Mouse (Mus musculus) lung, postnatal 0 days (tissue): ENCODE data around the gene Rapgef2. TPM values are rescaled to one million over a fixed set of nuclear protein-coding genes. Genes with fewer than 3 reads are reported as not detected.
A peak's percentile ranks its signal among the peaks of the same experiment; 100 is the strongest.
"Not testable (repeated sequence)": the region's sequence is repeated elsewhere in the genome, so short reads cannot be mapped to it uniquely, and the experiment has no call there.

ENCODE experiments used
- ATAC-seq: fragments of 200-750 bp; cut with Nextera tagmentation; 2 replicates; pipeline ENCODE4 v1.8.0; 2017; ENCODE audit warnings: moderate library complexity
- DNase-seq: peaks from one replicate; pipeline ENCODE4 v3.0.0-alpha.2; 2016; ENCODE audit warnings: low spot score
- H3K27ac ChIP-seq: fragments of 300-500 bp; sonication (generic); 2 replicates; pipeline ENCODE4 v1.5.1; 2014; ENCODE audit warnings: antibody characterized with exemption, mild to moderate bottlenecking, low read length, mixed read lengths
- H3K27me3 ChIP-seq: fragments of 300-500 bp; sonication (generic); replicated peaks from 2 replicates; pipeline ENCODE4 v1.6.1; 2014; ENCODE audit warnings: low read length, mixed read lengths; ENCODE audit not compliant: insufficient read depth
- H3K36me3 ChIP-seq: fragments of 300-500 bp; sonication (generic); 2 replicates; pipeline ENCODE4 v1.6.1; 2014; ENCODE audit warnings: low read length, mixed read lengths; ENCODE audit not compliant: insufficient read depth
- H3K4me1 ChIP-seq: fragments of 300-500 bp; sonication (generic); 2 replicates; pipeline ENCODE4 v1.6.1; 2014; ENCODE audit warnings: antibody characterized with exemption, low read depth, low read length, mixed read lengths; ENCODE audit not compliant: insufficient read depth
- H3K4me2 ChIP-seq: fragments of 300-500 bp; sonication (generic); replicated peaks from 2 replicates; pipeline ENCODE4 v1.6.1; 2014; ENCODE audit warnings: low read depth, mild to moderate bottlenecking, low read length, moderate library complexity, mixed read lengths
- H3K4me3 ChIP-seq: fragments of 300-500 bp; sonication (generic); 2 replicates; pipeline ENCODE4 v1.5.1; 2014; ENCODE audit warnings: low read depth, low read length
- H3K9ac ChIP-seq: fragments of 300-500 bp; sonication (generic); replicated peaks from 2 replicates; pipeline ENCODE4 v1.6.1; 2014; ENCODE audit warnings: low read depth, mild to moderate bottlenecking
- H3K9me3 ChIP-seq: fragments of 300-500 bp; sonication (generic); 2 replicates; pipeline ENCODE4 v1.6.1; 2016; ENCODE audit warnings: low read length, mixed read lengths
- CTCF ChIP-seq: IDR thresholded peaks from 2 replicates; pipeline ENCODE4 v1.5.1; 2016; ENCODE audit warnings: antibody characterized with exemption, mild to moderate bottlenecking
- EP300 ChIP-seq: IDR thresholded peaks from 2 replicates; pipeline ENCODE4 v1.6.1; 2016; ENCODE audit warnings: antibody characterized with exemption, mild to moderate bottlenecking, control low read depth
- WGBS: fragments of 180-500 bp; shearing (Covaris S2); extraction: QIAGEN DNeasy Blood & Tissue Kit; methylation state at CpG from one replicate; pipeline ENCODE4 v1.1.7; 2014; 5-methylcytosine and 5-hydroxymethylcytosine counted together
- polyA plus RNA-seq: library from polyadenylated mRNA; unstranded; fragments of >200 nt; fragmentation: Nextera tagmentation; extraction: Ambion mirVana; gene quantifications from 2 replicates; pipeline ENCODE4 v1.2.1, GENCODE M21; 2015

Gene Rapgef2
- polyA plus RNA-seq, 1 experiment from 2014 or later: 5.8 TPM

DNA sequence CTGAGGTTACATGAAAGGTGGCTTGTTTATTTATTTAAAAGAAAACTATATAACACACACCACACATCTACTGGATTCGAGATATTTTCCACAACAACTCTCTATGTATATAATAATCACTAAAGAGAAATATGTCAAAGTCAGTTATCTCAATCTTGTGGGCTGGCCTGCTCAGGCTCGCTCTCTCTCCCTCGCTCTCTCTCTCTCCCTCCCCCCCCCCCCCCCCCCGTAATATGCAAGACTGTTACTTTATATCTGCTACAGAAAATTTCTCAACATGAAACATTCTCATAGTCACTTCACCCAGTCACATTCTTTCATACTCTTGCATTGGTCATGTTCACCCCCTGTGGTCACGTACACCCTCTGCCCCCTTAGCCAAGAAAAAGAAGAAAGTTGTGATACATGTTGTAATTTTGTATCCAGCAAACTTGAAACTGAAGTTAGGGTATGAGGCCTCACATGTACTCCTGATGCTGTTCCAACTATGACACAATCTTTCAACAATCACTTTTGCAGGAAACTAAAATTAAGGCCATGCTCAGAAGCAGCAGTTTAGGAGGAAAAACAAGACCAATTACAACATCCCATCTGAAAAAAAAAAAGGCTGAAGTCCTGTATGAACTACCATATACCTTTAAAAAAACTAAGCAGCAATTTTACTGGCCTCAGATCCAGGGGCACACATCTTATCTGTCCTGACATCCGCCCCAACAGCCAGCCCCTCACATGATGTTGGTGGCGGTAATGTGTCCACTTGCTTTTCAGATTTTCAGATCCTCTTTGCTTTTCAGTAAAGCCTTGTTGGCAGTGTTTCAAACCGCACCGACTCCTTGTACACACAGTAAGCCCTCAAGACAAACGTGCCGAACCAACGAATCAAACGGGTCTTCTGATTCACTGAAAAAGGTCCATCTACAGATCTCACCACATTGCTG lies 52.6 kb downstream of the Rapgef2 start:
- H3K27me3 ChIP-seq: no peaks in the 10 kb centered on the region
- no peaks in the 10 kb centered on the region for H3K9me3 ChIP-seq
- no peaks in the 10 kb centered on the region for H3K36me3 ChIP-seq
- TF ChIP-seq CTCF: no peak
- TF ChIP-seq EP300: 0 out of 2 replicates have a peak, but pooled peaks have one; percentile 9
- peak overlapping the region; percentile 23; the same call in 1 of the 2 replicates for H3K4me2 ChIP-seq
- H3K27ac ChIP-seq: peak overlapping the region; percentile 57; the same call in 1 of the 2 replicates
- H3K9ac ChIP-seq: no peak overlapping the region
- WGBS: 29% methylated on average over 12 of the region's 13 CpGs
- peaks cover 16% of the 10 kb centered on the region; the same call in 1 of the 2 replicates for H3K4me1 ChIP-seq
- peak; percentile 88 for DNase-seq
- peak; percentile 80 for ATAC-seq
- no peak overlapping the region for H3K4me3 ChIP-seq

DNA sequence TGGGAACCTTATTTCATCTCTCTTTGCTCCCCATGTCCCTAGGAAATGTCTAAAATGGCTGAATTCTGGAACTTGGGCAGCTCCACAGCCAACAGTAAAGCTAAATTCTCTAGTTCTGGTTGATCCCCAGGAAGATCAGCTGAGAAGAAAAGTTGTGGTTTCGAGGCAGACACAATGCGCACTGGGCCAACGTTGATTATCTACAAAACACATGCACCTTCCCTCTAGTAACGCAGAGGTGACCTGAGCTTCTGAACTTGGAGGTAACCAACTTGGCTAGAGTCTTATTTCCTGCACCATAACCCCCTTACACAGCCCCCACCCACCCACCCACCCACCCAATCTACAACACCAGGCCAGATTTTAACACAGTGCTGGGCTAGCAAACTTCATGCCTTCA lies 55.6 kb downstream of the Rapgef2 start:
- ATAC-seq (no peak), DNase-seq (no peak)
- TF ChIP-seq CTCF (no peak), EP300 (no peak)
- Histone ChIP-seq H3K9me3 (no peaks in the 10 kb centered on the region), H3K36me3 (no peaks in the 10 kb centered on the region), H3K9ac (no peak overlapping the region), H3K4me2 (no peak overlapping the region), H3K27me3 (no peaks in the 10 kb centered on the region), H3K27ac (no peak overlapping the region), H3K4me3 (no peak overlapping the region), H3K4me1 (0 out of 2 replicates have a peak, but pooled peaks cover 2% of the 10 kb centered on the region)
- WGBS: 94% methylated on average over 4 of the region's 4 CpGs

DNA sequence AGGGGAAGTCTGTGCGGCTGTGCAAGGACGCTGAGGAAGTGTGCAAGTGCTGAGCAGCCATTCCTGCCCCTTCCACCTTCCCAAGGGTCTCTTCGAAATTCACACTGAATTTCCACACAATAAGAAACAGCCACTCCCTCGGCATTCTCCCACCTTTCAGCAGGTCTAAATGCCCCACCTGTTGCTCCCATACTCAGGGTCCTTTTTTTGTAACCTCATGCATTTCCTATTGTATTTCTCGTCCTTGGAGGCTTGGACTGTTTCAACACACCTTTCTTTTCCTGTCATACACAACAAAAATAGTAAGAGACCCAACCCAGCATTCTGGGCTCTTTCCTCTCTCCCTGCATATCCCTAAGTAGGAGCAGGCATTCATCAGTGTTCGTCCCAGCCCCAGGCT lies 56.8 kb downstream of the Rapgef2 start:
- TF ChIP-seq CTCF (no peak), EP300 (no peak)
- H3K4me3 ChIP-seq: no peak overlapping the region
- H3K4me2 ChIP-seq: no peak overlapping the region
- ATAC-seq (no peak), DNase-seq (no peak)
- H3K36me3 ChIP-seq: no peaks in the 10 kb centered on the region
- no peaks in the 10 kb centered on the region for H3K4me1 ChIP-seq
- H3K27ac ChIP-seq: no peak overlapping the region
- no peaks in the 10 kb centered on the region for H3K9me3 ChIP-seq
- H3K9ac ChIP-seq: no peak overlapping the region
- H3K27me3 ChIP-seq: no peaks in the 10 kb centered on the region
- 51% methylated on average over 6 of the region's 6 CpGs for WGBS

DNA sequence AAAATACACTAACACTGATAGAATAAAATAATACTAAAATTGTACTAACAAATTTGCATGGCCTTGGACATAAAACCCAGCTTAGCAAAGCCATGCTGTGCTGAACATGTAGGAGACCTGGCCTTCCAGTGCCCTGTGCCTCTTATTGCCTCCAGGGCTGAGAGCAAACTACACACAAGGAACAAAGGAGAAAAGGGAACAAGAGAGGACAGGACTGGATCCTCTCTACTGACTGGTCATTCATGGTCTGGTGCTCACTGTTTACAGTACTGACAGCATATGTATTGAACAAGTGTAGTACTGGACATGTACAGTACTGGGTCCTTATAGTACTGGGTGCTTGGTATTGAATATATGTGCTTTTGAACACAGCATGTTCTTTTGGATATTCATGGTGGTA lies 58.0 kb downstream of the Rapgef2 start:
- no peaks in the 10 kb centered on the region for H3K9me3 ChIP-seq
- no peak overlapping the region for H3K9ac ChIP-seq
- H3K4me1 ChIP-seq: no peaks in the 10 kb centered on the region; the same call in 1 of the 2 replicates
- H3K4me2 ChIP-seq: no peak overlapping the region
- no peak overlapping the region for H3K27ac ChIP-seq
- H3K4me3 ChIP-seq: no peak overlapping the region
- DNase-seq (no peak), ATAC-seq (no peak)
- H3K36me3 ChIP-seq: no peaks in the 10 kb centered on the region
- TF ChIP-seq CTCF (no peak), EP300 (no peak)
- H3K27me3 ChIP-seq: no peaks in the 10 kb centered on the region

DNA sequence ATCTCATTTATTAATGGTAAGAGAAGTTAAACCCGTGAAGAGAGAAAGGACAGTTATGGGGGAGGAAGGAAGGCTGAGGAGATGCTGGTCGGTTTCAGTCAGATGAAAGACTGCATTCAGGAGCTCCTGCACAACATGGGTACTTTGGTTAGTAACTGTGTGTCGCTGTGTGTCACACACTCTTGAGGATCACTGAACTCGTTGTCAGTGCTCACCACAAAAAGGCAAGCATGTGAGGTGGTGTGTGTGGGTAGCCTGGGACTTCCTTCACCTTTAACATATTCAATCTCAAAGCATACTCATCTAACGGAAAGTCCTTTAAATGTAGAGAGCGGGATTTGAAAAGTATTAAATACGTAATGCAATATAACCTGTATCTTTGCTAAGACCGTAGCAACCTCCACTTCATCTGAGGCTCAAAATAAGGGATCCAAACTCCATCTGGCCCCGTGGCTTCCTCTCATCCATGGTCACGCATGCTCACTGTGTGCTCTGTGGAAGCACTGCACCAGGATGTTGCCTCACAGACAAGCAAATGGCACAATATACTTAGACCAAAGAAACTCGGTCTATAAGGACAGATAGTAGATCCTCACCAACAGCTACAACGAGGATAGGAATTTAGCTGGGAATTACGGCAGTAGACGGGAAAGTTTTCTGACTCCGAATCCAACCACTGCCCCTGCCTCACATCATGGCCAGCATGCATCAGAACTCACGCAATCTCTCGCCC lies 58.8 kb downstream of the Rapgef2 start:
- Histone ChIP-seq H3K36me3 (no peaks in the 10 kb centered on the region), H3K27me3 (no peaks in the 10 kb centered on the region), H3K4me1 (peaks cover under 1% of the 10 kb centered on the region; the same call in 1 of the 2 replicates), H3K27ac (no peak overlapping the region), H3K4me2 (no peak overlapping the region), H3K4me3 (no peak overlapping the region), H3K9me3 (no peaks in the 10 kb centered on the region), H3K9ac (no peak overlapping the region)
- 76% methylated on average over 17 of the region's 17 CpGs for WGBS
- no peak for TF ChIP-seq EP300
- TF ChIP-seq CTCF: no peak
- no peak for DNase-seq
- no peak for ATAC-seq

DNA sequence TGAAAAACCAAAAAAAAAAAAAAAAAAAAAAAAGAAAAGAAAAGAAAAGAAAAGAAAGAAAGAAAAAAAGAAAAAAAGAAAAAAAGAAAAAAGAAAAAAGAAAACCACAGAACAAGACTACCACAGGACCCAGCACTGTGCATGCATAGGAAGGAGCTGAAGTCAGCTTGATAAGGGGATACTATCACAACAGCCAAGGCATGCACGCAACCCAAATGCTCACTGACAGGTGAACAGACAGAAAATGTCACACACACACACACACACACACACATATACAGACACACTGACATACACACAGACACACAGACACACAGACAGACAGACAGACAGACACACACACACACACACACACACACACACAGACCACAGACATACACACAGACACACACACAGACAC lies 59.5 kb downstream of the Rapgef2 start:
- H3K9me3 ChIP-seq, H3K4me3 ChIP-seq, H3K4me2 ChIP-seq, H3K27ac ChIP-seq, H3K27me3 ChIP-seq, H3K36me3 ChIP-seq, H3K4me1 ChIP-seq, ATAC-seq, DNase-seq, H3K9ac ChIP-seq: not testable (repeated sequence)
- WGBS: 100% methylated on average over 1 of the region's 1 CpGs
